Mouse (Mus musculus) cerebellum, adult 2 months (tissue): ENCODE data around the gene Tor1b. TPM values are rescaled to one million over a fixed set of nuclear protein-coding genes. Genes with fewer than 3 reads are reported as not detected.

Experiments used
- DNase-seq, 2 experiments: peaks; one replicate each; pipeline ENCODE4 v3.0.0; 2021
- H3K27ac ChIP-seq: fragments of 200-500 bp; 2 replicates; pipeline ENCODE4 v1.5.1; 2012; ENCODE audit warnings: low read length, control low read depth, inconsistent platforms; ENCODE audit not compliant: insufficient read depth
- H3K27me3 ChIP-seq: fragments of 200-500 bp; 2 replicates; pipeline ENCODE4 v1.6.1; 2012; ENCODE audit warnings: inconsistent platforms, mild to moderate bottlenecking, low read length, moderate library complexity; ENCODE audit not compliant: control insufficient read depth, insufficient read depth
- H3K4me1 ChIP-seq: fragments of 200-500 bp; 2 replicates; pipeline ENCODE4 v1.6.1; 2011; ENCODE audit warnings: low read length; ENCODE audit not compliant: control insufficient read depth, insufficient read depth
- H3K4me3 ChIP-seq: fragments of 200-500 bp; replicated peaks from 2 replicates; pipeline ENCODE3; 2011; ENCODE audit warnings: mild to moderate bottlenecking, low read depth, low read length, control low read depth; ENCODE audit not compliant: insufficient read depth
- CTCF ChIP-seq: fragments of 200-500 bp; IDR thresholded peaks from 2 replicates; pipeline ENCODE4 v1.5.1; 2011; ENCODE audit warnings: low read depth, mild to moderate bottlenecking, control low read depth, low read length, moderate library complexity, borderline replicate concordance; ENCODE audit not compliant: insufficient read depth
- POLR2A ChIP-seq: fragments of 200-500 bp; IDR thresholded peaks from 2 replicates; pipeline ENCODE4 v1.6.1; 2011; ENCODE audit warnings: low read length, control low read depth, borderline replicate concordance; ENCODE audit not compliant: insufficient read depth
- WGBS: fragments of 180-500 bp; shearing (Covaris S2); methylation state at CpG from one replicate; pipeline ENCODE4 v1.1.7; 2018; 5-methylcytosine and 5-hydroxymethylcytosine counted together
- polyA plus RNA-seq: library from polyadenylated mRNA; depleted of rRNA; stranded (reverse); fragments of >200 nt; gene quantifications from 2 replicates; pipeline ENCODE4 v1.2.3, GENCODE M21; 2012

Gene Tor1b
- polyA plus RNA-seq, 1 experiment, result 38.0 TPM

DNA sequence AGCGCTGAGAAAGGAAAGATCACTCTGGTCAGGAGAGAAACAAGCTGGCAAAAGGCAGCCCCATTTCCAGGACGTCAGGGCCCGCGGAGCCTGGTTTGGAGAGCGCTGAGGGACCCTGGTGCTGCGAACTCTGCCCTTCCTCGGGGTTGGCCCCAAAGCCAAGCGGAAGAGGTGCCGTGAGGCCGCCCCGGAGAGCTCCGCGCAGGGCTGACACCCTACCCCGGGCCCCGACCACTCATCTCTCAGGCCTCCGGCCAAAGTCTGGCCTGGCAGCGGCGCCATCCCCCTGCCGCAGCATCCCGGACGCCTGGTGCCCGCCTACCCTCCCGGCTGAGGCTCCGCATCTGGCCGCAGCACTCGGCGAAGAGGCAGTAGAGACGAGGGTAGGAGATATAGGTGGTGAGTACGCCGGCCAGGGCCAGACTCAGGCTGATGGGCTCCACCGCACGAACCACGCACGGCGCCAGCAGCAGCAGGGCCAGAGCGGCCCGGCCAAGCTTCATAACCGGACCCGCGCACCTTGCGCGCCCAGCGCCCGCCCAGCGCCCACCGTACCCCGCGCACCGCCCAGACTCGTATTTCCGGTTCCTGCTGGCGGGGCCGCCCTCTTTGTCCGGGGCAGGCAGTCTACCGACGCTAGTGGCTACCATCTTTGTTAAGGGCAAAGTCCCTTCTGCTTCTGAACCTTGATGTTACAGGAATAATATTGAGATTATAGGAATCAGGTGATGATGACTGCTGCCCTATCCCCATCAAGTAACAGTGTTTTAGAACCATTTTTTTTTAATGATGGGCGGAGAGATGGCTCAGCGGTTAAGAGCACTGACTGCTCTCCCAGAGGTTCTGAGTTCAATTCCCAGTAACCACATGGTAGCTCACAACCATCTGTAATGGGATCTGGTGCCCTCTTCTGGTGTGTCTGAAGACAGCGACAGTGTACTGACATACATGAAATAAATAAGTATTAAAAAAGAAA, 14.9 kb downstream of the Tor1b start, which contains the start of gene Tor1a:
Gene Tor1a, minus strand, starts transcription at position 582 of the 976 bp plus-strand sequence.
- DNase-seq, result peak; percentile 90 to 91
- H3K27ac ChIP-seq, result peak within 1 kb of the TSS; percentile 8
- H3K4me3 ChIP-seq, result peak within 1 kb of the TSS; percentile 59
- H3K4me1 ChIP-seq, result peaks cover 8% of the 10 kb centered on the region; the same call in 1 of the 2 replicates
- TF ChIP-seq POLR2A (peak; percentile 78), CTCF (no peak)
- no peaks in the 10 kb centered on the region for H3K27me3 ChIP-seq
- WGBS, result 2% methylated on average over 59 of the region's 59 CpGs

DNA sequence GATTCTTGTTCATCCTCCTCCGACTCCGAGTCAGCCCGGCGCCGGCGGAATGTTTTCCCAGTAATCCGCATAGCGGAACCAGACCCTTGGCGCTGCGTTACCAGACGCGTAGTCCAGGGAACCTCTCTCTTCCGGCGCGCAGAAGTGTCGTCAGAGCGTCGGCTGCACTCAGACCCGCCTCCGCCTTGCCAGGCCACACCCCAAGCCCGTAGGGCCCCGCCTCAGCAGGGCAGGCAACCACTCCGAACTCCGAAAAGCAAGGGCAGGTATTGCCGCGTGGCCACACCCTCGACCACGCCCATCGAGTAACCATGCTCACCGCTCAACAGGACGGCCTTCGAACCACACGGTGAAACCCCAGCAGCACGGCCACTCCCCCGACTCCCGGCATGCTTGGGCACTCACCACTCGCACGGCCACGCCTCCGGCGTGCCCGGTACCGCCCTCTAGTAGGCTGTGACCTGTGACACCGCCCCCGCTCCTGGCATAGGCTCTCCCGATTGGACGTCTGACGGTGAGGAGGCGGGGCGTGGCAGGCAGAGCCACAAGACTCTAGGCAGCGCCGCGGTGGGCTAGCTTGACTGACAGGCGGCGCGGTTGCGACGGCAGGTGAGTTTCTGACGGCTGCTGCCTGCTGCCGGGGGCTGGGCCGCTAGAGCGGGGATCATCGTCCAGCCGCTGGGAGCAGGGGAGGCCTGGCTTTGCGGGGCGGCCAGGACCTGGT, 29.2 kb downstream of the Tor1b start, which contains the start of the genes BC005624 and Usp20:
Gene BC005624, minus strand, starts transcription at position 412 of the 724 bp plus-strand sequence.
Gene Usp20, plus strand, starts transcription at position 490 of the 724 bp plus-strand sequence.
- Histone ChIP-seq H3K4me3 (peak within 1 kb of the TSS; percentile 57), H3K4me1 (no peaks in the 10 kb centered on the region), H3K27ac (no peak within 1 kb of the TSS), H3K27me3 (no peaks in the 10 kb centered on the region)
- peak; percentile 99 to 100 for DNase-seq
- under 1% methylated on average over 66 of the region's 66 CpGs for WGBS
- TF ChIP-seq POLR2A, result peak; percentile 72
- TF ChIP-seq CTCF, result no peak

DNA sequence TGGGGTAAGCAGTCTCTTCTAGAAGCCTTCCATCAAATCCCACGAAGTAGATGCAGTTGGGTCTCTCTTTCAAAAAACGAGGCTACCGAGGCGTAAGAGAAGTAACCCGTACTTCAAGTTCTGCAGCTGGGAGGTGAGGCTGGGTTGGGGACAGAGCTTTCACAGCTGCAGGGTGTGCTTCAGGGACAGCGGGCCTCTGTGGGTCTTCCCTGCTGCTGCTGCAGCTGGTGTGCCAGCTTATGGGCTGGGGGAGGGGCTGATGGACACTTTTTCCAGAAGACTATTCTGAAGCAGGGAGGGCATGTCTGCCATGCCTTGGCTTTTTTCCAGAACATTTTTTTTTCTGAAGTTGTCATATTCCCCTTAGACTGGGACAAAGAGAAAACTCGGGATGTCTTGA, 30.3 kb downstream of the Tor1b start:
- peak overlapping the region; percentile 57 for H3K4me3 ChIP-seq
- H3K27ac ChIP-seq, result no peak overlapping the region
- H3K4me1 ChIP-seq, result no peaks in the 10 kb centered on the region
- 18% methylated on average over 7 of the region's 7 CpGs for WGBS
- DNase-seq, result peak in 1 of 2 experiments; percentile 38
- no peak for TF ChIP-seq POLR2A
- no peak for TF ChIP-seq CTCF
- no peaks in the 10 kb centered on the region for H3K27me3 ChIP-seq

DNA sequence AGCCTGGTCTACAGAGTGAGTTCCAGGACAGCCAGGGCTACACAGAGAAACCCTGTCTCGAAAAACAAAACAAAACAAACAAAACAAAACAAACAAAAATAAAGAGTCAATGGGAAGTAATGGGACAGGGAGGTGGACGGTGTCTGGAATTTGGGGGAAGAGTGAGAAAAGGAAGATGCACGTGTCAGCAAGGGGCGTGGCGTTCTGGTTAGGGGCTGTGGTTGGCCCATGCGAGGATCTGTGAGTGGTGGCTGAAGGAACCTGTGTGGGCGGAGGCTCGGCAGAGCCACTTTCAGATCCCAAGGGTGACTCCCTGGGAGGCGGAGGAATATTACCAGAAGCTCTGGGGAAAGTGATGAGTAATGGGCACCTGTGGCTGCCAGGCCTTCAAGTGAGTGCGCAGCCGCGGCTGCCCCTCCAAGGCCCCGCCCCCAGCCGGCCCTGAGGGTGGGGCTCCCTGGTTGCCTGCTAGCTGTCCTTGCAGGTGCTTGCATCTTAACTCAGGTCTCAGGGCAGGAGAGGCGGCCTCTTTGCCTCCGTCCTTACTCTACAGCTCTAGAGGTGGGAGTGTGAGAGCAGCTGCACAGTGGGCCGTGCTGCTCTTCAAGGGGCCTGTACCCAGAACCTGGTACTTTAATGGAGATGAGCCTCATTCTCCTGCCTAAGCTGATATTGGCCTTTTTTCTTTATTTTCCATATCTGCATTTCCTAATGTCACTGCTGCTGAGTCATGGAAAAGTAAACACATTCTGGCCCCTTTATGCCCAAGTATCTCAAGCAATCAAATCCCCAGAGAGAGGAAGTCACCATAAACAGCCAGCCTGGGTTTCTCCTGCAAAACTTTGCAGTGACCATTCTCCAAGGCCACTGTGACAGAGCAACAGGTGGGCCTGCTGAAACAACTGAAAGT, 32.6 kb downstream of the Tor1b start:
- Histone ChIP-seq H3K27ac (no peak overlapping the region), H3K4me3 (no peak overlapping the region), H3K4me1 (no peaks in the 10 kb centered on the region), H3K27me3 (no peaks in the 10 kb centered on the region)
- peak in 1 of 2 experiments; percentile 27 for DNase-seq
- WGBS, result 38% methylated on average over 17 of the region's 17 CpGs
- TF ChIP-seq POLR2A, result no peak
- no peak for TF ChIP-seq CTCF

DNA sequence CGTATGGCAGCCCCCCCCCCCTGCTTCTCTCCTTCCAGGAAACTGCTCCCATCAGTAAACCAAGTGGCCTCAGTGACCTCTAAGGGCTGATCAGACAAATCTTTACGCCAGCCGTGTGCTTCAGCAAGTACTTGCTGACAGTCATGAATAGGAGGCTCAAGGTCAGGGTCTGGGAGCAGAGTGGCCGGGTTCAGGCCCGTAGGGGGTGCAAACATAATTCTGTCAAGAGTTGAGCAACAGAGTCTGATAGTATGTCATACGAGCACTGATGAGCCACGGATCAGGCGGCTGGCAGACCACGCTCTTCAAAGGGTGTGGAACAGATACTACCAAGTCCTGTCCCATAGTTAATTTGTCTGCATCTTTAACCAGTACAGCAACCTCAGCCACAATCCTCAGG, 37.5 kb downstream of the Tor1b start:
- Histone ChIP-seq H3K4me3 (no peak overlapping the region), H3K27me3 (no peaks in the 10 kb centered on the region), H3K4me1 (peaks cover 4% of the 10 kb centered on the region), H3K27ac (no peak overlapping the region)
- WGBS, result 94% methylated on average over 9 of the region's 9 CpGs
- no peak for DNase-seq
- no peak for TF ChIP-seq CTCF
- no peak for TF ChIP-seq POLR2A

DNA sequence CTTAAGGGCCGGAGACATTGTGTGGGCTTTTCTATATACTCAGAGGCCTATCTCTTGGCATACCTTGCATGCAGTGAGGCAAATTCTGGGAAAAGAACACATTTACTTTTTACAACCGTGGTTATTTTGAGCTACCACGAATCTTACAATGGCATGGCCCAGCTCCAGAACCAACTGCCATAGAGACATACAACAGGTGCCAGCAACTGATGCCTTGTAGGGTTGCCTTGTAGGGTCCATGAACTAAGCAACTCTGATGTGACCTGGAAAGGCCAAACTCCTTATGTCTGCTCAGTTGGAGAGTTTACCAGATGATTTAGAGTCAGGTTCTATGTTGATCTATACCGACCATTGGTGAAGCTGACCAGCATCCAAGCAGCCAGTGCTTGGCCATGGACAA, 42.1 kb downstream of the Tor1b start:
- Histone ChIP-seq H3K27ac (no peak overlapping the region), H3K4me1 (peaks cover 18% of the 10 kb centered on the region), H3K27me3 (no peaks in the 10 kb centered on the region), H3K4me3 (no peak overlapping the region)
- no peak for DNase-seq
- TF ChIP-seq CTCF, result no peak
- 62% methylated on average over 4 of the region's 4 CpGs for WGBS
